Mouse (Mus musculus) spleen, adult 12 weeks (tissue): ENCODE data around the gene Tppp.
"Not testable (repeated sequence)": the region's sequence is repeated elsewhere in the genome, so short reads cannot be mapped to it uniquely, and the experiment has no call there.

Experiments
- DNase-seq: peaks from one replicate; pipeline ENCODE4 v3.0.0; 2022; ENCODE audit warnings: low spot score

Gene Tppp

GRCm38 (mm10) chr13:74025151-74026081, 16.2 kb downstream of the Tppp start:
- DNase-seq, result no peak

- DNase-seq, result no peak
Observed at GRCm38 (mm10) chr13:74026215-74026614, 17.0 kb downstream of the Tppp start.

GRCm38 (mm10) chr13:74028116-74028515, 18.9 kb downstream of the Tppp start:
- DNase-seq, result no peak

GRCm38 (mm10) chr13:74029013-74029412, 19.8 kb downstream of the Tppp start:
- no peak for DNase-seq

- no peak for DNase-seq
Observed at GRCm38 (mm10) chr13:74030691-74031090, 21.5 kb downstream of the Tppp start.

- no peak for DNase-seq
Observed at GRCm38 (mm10) chr13:74031133-74031532, 21.9 kb downstream of the Tppp start.

GRCm38 (mm10) chr13:74034756-74035155, 25.5 kb downstream of the Tppp start:
- DNase-seq, result no peak

- no peak for DNase-seq
Observed at GRCm38 (mm10) chr13:74035776-74036175, 26.6 kb downstream of the Tppp start.

- DNase-seq, result no peak
Observed at GRCm38 (mm10) chr13:74039926-74040325, 30.7 kb downstream of the Tppp start.

GRCm38 (mm10) chr13:74056194-74056593, 47.0 kb downstream of the Tppp start:
- DNase-seq, result no peak

- DNase-seq, result no peak
Observed at GRCm38 (mm10) chr13:74058081-74058480, 48.9 kb downstream of the Tppp start.

- peak; percentile 92 for DNase-seq
Observed at GRCm38 (mm10) chr13:74061613-74062377, 52.6 kb downstream of the Tppp start, which contains the start of gene Cep72. TSS of gene Cep72 (minus strand) at chr13:74062299.

- DNase-seq, result no peak
Observed at GRCm38 (mm10) chr13:74062378-74063128, 53.3 kb downstream of the Tppp start.

GRCm38 (mm10) chr13:74063340-74064050, 54.3 kb downstream of the Tppp start:
- DNase-seq, result no peak

- DNase-seq, result no peak
Observed at GRCm38 (mm10) chr13:74066576-74066975, 57.4 kb downstream of the Tppp start.

GRCm38 (mm10) chr13:74071244-74071643, 62.0 kb downstream of the Tppp start:
- not testable (repeated sequence) for DNase-seq

- DNase-seq, result no peak
Observed at GRCm38 (mm10) chr13:74071714-74072113, 62.5 kb downstream of the Tppp start.

GRCm38 (mm10) chr13:74073369-74073768, 64.2 kb downstream of the Tppp start:
- DNase-seq, result no peak
